Mouse (Mus musculus) thymus, adult 2 months (tissue): Measurements from ENCODE around the gene Pik3c2b. TPM values are rescaled to one million over a fixed set of nuclear protein-coding genes. Genes with fewer than 3 reads are reported as not detected.

Experiments
- DNase-seq: peaks from one replicate; pipeline ENCODE4 v3.0.0; 2021
- H3K27ac ChIP-seq: fragments of 200-500 bp; 2 replicates; pipeline ENCODE4 v1.5.1; 2012; ENCODE audit warnings: low read length, control low read depth; ENCODE audit not compliant: control insufficient read depth, insufficient read depth
- H3K27me3 ChIP-seq: fragments of 200-500 bp; 2 replicates; pipeline ENCODE4 v1.6.1; 2012; ENCODE audit warnings: mild to moderate bottlenecking, low read length, moderate library complexity, mixed read lengths; ENCODE audit not compliant: control insufficient read depth, insufficient read depth
- H3K36me3 ChIP-seq: fragments of 200-500 bp; 2 replicates; pipeline ENCODE4 v1.6.1; 2012; ENCODE audit warnings: mild to moderate bottlenecking, low read length, moderate library complexity; ENCODE audit not compliant: control insufficient read depth, insufficient read depth
- H3K4me1 ChIP-seq: fragments of 200-500 bp; replicated peaks from 2 replicates; pipeline ENCODE4 v1.6.1; 2012; ENCODE audit warnings: low read length; ENCODE audit not compliant: control insufficient read depth, insufficient read depth
- H3K4me3 ChIP-seq: fragments of 200-500 bp; 2 replicates; pipeline ENCODE4 v1.5.1; 2012; ENCODE audit warnings: mild to moderate bottlenecking, low read length, control low read depth, moderate library complexity; ENCODE audit not compliant: control insufficient read depth, insufficient read depth
- CTCF ChIP-seq: fragments of 200-500 bp; IDR thresholded peaks from 2 replicates; pipeline ENCODE4 v1.5.1; 2012; ENCODE audit warnings: mild to moderate bottlenecking, control low read depth, low read length, moderate library complexity, borderline replicate concordance; ENCODE audit not compliant: control insufficient read depth, poor library complexity, insufficient read depth; ENCODE audit errors: extremely low read depth
- POLR2A ChIP-seq: fragments of 200-500 bp; IDR thresholded peaks from 2 replicates; pipeline ENCODE4 v1.6.1; 2012; ENCODE audit warnings: mild to moderate bottlenecking, low read length, control low read depth, moderate library complexity; ENCODE audit not compliant: control insufficient read depth, poor library complexity, insufficient read depth; ENCODE audit errors: extremely low read depth
- WGBS: fragments of 180-500 bp; shearing (Covaris S2); methylation state at CpG from one replicate; pipeline ENCODE4 v1.1.7; 2018; 5-methylcytosine and 5-hydroxymethylcytosine counted together
- polyA plus RNA-seq: library from polyadenylated mRNA; depleted of rRNA; stranded (reverse); fragments of >200 nt; gene quantifications from 2 replicates; pipeline ENCODE4 v1.2.3, GENCODE M21; 2012

Gene Pik3c2b
- polyA plus RNA-seq, 1 experiment, result 9.5 TPM

DNA sequence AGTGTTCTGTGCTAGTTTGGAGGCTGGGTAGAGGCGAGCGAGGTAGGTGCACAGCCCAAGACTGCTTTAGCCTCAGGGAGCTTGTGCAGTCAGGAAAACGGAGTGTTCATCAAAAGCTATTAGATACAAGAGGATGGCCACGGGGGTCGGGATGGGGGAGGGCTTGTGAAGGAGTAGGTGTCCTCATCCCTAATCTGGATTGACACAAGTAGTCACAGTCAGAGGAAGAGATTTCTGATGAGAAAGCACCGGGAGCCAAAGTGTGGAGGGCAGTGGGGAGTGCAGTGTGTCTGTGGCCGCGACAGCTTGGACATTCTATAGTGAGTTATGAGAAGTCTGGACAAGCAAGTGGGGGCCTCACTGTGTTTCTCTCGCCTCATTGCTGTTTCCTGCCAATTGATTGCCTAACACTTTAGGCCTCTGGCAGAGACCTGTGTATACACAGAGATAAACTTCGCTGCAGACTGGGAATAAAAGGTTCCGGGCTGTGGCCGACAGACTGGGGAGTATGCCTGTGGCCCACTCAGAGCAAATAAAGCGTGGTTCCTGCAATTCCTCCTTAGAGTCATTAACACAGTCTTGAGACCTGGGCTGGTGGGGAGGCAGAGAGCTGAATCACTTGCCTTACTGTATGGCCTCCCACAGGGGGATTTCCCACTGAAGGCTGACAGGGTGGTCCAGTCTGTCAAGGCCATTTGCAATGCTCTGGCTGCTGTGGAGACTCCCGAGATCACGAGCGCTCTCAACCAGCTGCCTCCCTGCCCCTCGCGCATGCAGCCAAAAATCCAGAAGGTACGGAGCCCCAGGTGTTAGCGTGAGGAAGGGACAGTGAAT is 31.4 kb downstream of the Pik3c2b start:
- H3K36me3 ChIP-seq, result no peaks in the 10 kb centered on the region
- no peak for DNase-seq
- H3K4me1 ChIP-seq, result peaks cover 20% of the 10 kb centered on the region
- H3K27me3 ChIP-seq, result no peaks in the 10 kb centered on the region
- no peak overlapping the region for H3K27ac ChIP-seq
- WGBS, result 91% methylated on average over 20 of the region's 20 CpGs
- TF ChIP-seq CTCF (no peak), POLR2A (no peak)
- no peak overlapping the region for H3K4me3 ChIP-seq

- 83% methylated on average over 12 of the region's 12 CpGs for WGBS
- TF ChIP-seq CTCF (no peak), POLR2A (no peak)
These were observed 32.3 kb downstream of the Pik3c2b start for GRCm38 (mm10) chr1:133077606-133078337.

DNA sequence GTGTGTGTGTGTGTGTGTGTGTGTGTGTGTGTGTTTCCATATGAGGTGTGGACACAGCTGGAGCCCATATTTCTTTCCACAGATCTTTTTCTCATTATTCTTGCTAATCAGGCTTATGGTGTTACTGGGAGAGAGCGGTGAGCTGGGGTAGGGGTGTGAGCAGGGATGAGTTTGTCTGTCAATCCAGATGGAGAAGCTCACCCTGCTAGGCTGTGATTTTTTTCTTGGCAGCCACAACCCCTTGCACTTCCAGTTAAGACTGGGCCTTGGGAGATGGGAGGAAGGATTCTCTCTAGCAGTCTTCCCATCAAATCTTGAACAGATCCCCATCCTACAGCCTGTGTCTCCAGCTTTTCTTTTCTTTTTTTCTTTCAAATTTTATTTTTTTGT is 32.9 kb downstream of the Pik3c2b start:
- no peaks in the 10 kb centered on the region for H3K36me3 ChIP-seq
- H3K4me1 ChIP-seq, result peaks cover 5% of the 10 kb centered on the region
- no peaks in the 10 kb centered on the region for H3K27me3 ChIP-seq
- WGBS, result 96% methylated on average over 1 of the region's 1 CpGs
- TF ChIP-seq POLR2A, result no peak
- TF ChIP-seq CTCF, result no peak
- no peak overlapping the region for H3K27ac ChIP-seq
- H3K4me3 ChIP-seq, result no peak overlapping the region
- no peak for DNase-seq

More at GRCm38 (mm10) chr1:133077606-133078337, 32.3 kb downstream of the Pik3c2b start:
- no peak for DNase-seq
- Histone ChIP-seq H3K36me3 (no peaks in the 10 kb centered on the region), H3K4me1 (peaks cover 11% of the 10 kb centered on the region), H3K4me3 (no peak overlapping the region), H3K27me3 (no peaks in the 10 kb centered on the region), H3K27ac (no peak overlapping the region)

DNA sequence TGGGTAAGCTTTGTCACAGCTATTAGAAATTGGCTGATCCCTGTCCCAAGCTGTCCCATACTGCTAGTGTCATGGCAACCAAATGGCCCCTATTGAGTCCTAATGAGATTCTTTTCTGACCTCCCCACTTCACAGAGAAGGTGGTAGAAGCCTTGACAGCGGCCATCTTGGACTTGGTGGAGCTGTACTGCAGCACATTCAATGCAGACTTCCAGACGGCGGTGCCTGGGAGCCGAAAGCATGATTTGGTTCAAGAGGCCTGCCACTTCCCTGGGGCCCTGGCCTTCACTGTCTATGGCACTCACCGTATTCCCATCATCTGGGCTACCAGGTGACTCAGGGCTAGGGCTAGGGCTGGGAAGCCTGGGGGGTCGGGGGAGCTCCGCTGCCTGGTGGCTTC is 34.0 kb downstream of the Pik3c2b start:
- Histone ChIP-seq H3K27me3 (no peaks in the 10 kb centered on the region), H3K27ac (no peak overlapping the region), H3K36me3 (no peaks in the 10 kb centered on the region), H3K4me1 (no peaks in the 10 kb centered on the region), H3K4me3 (no peak overlapping the region)
- no peak for DNase-seq
- TF ChIP-seq CTCF (no peak), POLR2A (no peak)
- WGBS, result 98% methylated on average over 7 of the region's 7 CpGs

- no peak for DNase-seq
- H3K27me3 ChIP-seq, result no peaks in the 10 kb centered on the region
- no peaks in the 10 kb centered on the region for H3K36me3 ChIP-seq
- H3K27ac ChIP-seq, result no peak overlapping the region
- no peak overlapping the region for H3K4me3 ChIP-seq
- H3K4me1 ChIP-seq, result no peaks in the 10 kb centered on the region
- TF ChIP-seq POLR2A, result no peak
- TF ChIP-seq CTCF, result no peak
- 94% methylated on average over 9 of the region's 9 CpGs for WGBS
These were observed 34.7 kb downstream of the Pik3c2b start for GRCm38 (mm10) chr1:133080079-133080561.

DNA sequence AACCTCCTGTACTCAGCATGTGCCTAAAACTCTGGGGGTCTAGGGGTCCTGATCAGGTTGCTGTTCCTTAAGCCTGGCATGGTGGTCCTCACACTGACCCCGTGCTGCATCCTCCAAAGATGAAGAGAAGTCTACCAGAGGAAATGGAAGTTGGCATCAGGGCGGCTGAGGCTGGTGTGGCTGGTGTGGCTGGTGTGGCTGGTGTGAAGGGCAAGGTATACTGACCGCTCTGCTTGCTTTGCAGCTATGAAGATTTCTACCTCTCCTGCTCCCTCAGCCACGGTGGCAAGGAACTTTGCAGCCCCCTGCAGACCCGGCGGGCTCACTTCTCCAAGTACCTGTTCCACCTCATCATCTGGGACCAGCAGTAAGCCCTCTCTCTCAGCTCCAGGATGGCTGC is 35.2 kb downstream of the Pik3c2b start:
- Histone ChIP-seq H3K4me3 (no peak overlapping the region), H3K27me3 (no peaks in the 10 kb centered on the region), H3K36me3 (no peaks in the 10 kb centered on the region), H3K27ac (no peak overlapping the region), H3K4me1 (no peaks in the 10 kb centered on the region)
- TF ChIP-seq CTCF (no peak), POLR2A (no peak)
- no peak for DNase-seq
- WGBS, result 94% methylated on average over 6 of the region's 6 CpGs
